Mouse (Mus musculus): ENCODE data around the gene Hsd17b6. TPM values are rescaled to one million over a fixed set of nuclear protein-coding genes. Genes with fewer than 3 reads are reported as not detected.

Hsd17b6 gene
- total and polyA plus RNA-seq, 3 experiments, result 0.15 TPM; not detected in 2

GRCm38 (mm10) chr10:127964004-127964403, 43.4 kb downstream of the Hsd17b6 start:
- Histone ChIP-seq H3K27me3 (ENCODE audit: control insufficient read depth in 1 of 2, insufficient read depth in 2 of 2, low read length in 2 of 2) (peaks cover 6 to 16% of the 10 kb centered on the region in 2 experiments), H3K4me3 (ENCODE audit: control insufficient read depth in 1 of 2, insufficient read depth in 1 of 2, low read depth in 2 of 2, low read length in 2 of 2) (no peak overlapping the region), H3K4me1 (ENCODE audit: control insufficient read depth in 1 of 2, insufficient read depth in 2 of 2, low read length in 2 of 2) (no peaks in the 10 kb centered on the region), H3K79me2 (ENCODE audit: control insufficient read depth, insufficient read depth, low read length, poor library complexity) (no peaks in the 10 kb centered on the region), H3K9me3 (replicated peaks; ENCODE audit: insufficient read depth, low read length) (no peaks in the 10 kb centered on the region), H3K27ac (ENCODE audit: control insufficient read depth, low read depth, low read length) (no peak overlapping the region), H3K36me3 (ENCODE audit: control insufficient read depth in 1 of 2, insufficient read depth in 2 of 2, low read length in 2 of 2) (no peaks in the 10 kb centered on the region), H3K9ac (ENCODE audit: control insufficient read depth, low read depth, low read length, poor library complexity, severe bottlenecking) (no peak overlapping the region)
- DNase-seq (ENCODE audit: low read depth, low spot score), result no peak
- TF ChIP-seq ZMIZ1 (IDR thresholded peaks at IDR 0.05; ENCODE audit: low read depth, low read length), result no peak
- no peak for TF ChIP-seq USF2 (IDR thresholded peaks at IDR 0.05; ENCODE audit: borderline replicate concordance in 1 of 2, insufficient read depth in 1 of 2, low read depth in 1 of 2, low read length in 2 of 2)
- TF ChIP-seq TBP (IDR thresholded peaks at IDR 0.05; ENCODE audit: low read depth, low read length), result no peak
- TF ChIP-seq POLR2AphosphoS5 (IDR thresholded peaks at IDR 0.05; ENCODE audit: borderline replicate concordance, low read depth, low read length), result no peak

GRCm38 (mm10) chr10:127962451-127962850, 45.0 kb downstream of the Hsd17b6 start:
- Histone ChIP-seq H3K27me3 (ENCODE audit: control insufficient read depth in 1 of 2, insufficient read depth in 2 of 2, low read length in 2 of 2) (peaks cover 6 to 11% of the 10 kb centered on the region in 2 experiments), H3K4me3 (ENCODE audit: control insufficient read depth in 1 of 2, insufficient read depth in 1 of 2, low read depth in 2 of 2, low read length in 2 of 2) (no peak overlapping the region), H3K9ac (ENCODE audit: control insufficient read depth, low read depth, low read length, poor library complexity, severe bottlenecking) (no peak overlapping the region), H3K9me3 (replicated peaks; ENCODE audit: insufficient read depth, low read length) (no peaks in the 10 kb centered on the region), H3K27ac (ENCODE audit: control insufficient read depth, low read depth, low read length) (no peak overlapping the region), H3K4me1 (ENCODE audit: control insufficient read depth in 1 of 2, insufficient read depth in 2 of 2, low read length in 2 of 2) (no peaks in the 10 kb centered on the region), H3K79me2 (ENCODE audit: control insufficient read depth, insufficient read depth, low read length, poor library complexity) (no peaks in the 10 kb centered on the region), H3K36me3 (ENCODE audit: control insufficient read depth in 1 of 2, insufficient read depth in 2 of 2, low read length in 2 of 2) (no peaks in the 10 kb centered on the region)
- DNase-seq (ENCODE audit: low read depth, low spot score), result no peak
- TF ChIP-seq TAL1 (IDR thresholded peaks at IDR 0.05; ENCODE audit: low read length) (no peak), CHD1 (IDR thresholded peaks at IDR 0.05; ENCODE audit: low read depth, low read length) (no peak), MAFK (IDR thresholded peaks at IDR 0.05; ENCODE audit: borderline replicate concordance, low read depth, low read length) (no peak), MEF2A (IDR thresholded peaks at IDR 0.05; ENCODE audit: extremely low read depth, insufficient replicate concordance, low read depth, low read length, poor library complexity, severe bottlenecking) (no peak), NELFE (IDR thresholded peaks at IDR 0.05; ENCODE audit: low read depth, low read length) (no peak), SMC3 (IDR thresholded peaks at IDR 0.05; ENCODE audit: low read depth, low read length) (no peak), GATA1 (IDR thresholded peaks at IDR 0.05; ENCODE audit: low read depth, low read length) (no peak), GABPA (IDR thresholded peaks at IDR 0.05; ENCODE audit: low read depth, low read length) (no peak), MXI1 (IDR thresholded peaks at IDR 0.05; ENCODE audit: low read depth, low read length) (no peak), BHLHE40 (IDR thresholded peaks at IDR 0.05; ENCODE audit: borderline replicate concordance, low read depth, low read length) (no peak), ZC3H11A (IDR thresholded peaks at IDR 0.05; ENCODE audit: low read depth, low read length) (no peak)
